Mouse (Mus musculus) fibroblast of lung, adult 2 months (primary cell): ENCODE results near the gene Dnajc9.

ENCODE experiments used
- DNase-seq: peaks from one replicate; pipeline ENCODE4 v3.0.0-alpha.2; 2011; ENCODE audit warnings: low read depth

Dnajc9 gene

GRCm38 (mm10) chr14:20347991-20348541, 40.6 kb downstream of the Dnajc9 start, which contains the start of the genes Ecd and Fam149b:
Ecd (minus strand) TSS chr14:20348121.
Fam149b (plus strand) TSS chr14:20348162.
- peak; percentile 93 for DNase-seq

DNA sequence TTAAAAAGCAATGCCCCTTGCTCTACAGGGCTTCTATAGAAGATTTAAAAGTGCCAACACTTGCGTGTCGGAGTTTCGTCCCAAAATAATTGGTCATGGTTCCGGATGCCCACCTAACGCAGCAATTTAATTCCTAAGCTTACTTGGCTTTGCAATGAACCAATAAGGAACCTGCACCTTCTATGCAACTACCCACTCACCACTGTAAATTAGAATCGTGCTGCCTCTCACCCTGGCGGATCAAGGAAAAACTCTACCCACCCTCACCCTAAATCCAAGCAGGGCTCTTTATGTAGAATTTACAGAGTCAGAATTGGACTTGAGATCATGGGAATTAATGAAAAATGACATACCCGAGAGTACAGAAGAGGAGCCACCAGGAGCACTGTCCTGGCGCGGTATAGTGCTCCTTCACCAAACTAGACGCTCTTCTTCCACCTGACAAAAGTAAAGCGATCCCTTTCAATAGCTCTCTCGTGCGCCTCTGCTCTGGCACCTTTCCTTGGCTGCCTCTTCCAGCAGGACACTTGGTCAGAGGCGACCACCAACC, 41.2 kb downstream of the Dnajc9 start:
- DNase-seq, result no peak

GRCm38 (mm10) chr14:20345885-20346284, 42.8 kb downstream of the Dnajc9 start:
- DNase-seq, result no peak

GRCm38 (mm10) chr14:20340866-20341265, 47.8 kb downstream of the Dnajc9 start:
- DNase-seq, result no peak

- no peak for DNase-seq
Observed at GRCm38 (mm10) chr14:20340149-20340548, 48.6 kb downstream of the Dnajc9 start.

- DNase-seq, result no peak
Observed at GRCm38 (mm10) chr14:20339415-20339814, 49.3 kb downstream of the Dnajc9 start.
